Mouse (Mus musculus) erythroblast, embryonic 14.5 days (primary cell): ENCODE data around the gene Ncoa7. TPM values are rescaled to one million over a fixed set of nuclear protein-coding genes. Genes with fewer than 3 reads are reported as not detected.

Experiments
- H3K27me3 ChIP-seq: 2 replicates; pipeline ENCODE4 v1.6.1; 2012; ENCODE audit warnings: inconsistent platforms; ENCODE audit not compliant: control insufficient read depth
- H3K36me3 ChIP-seq: 2 replicates; pipeline ENCODE4 v1.6.1; 2012; ENCODE audit warnings: mild to moderate bottlenecking, inconsistent platforms; ENCODE audit not compliant: control insufficient read depth
- H3K4me1 ChIP-seq: 2 replicates; pipeline ENCODE4 v1.6.1; 2012; ENCODE audit warnings: inconsistent platforms; ENCODE audit not compliant: control insufficient read depth
- H3K4me3 ChIP-seq: replicated peaks from 2 replicates; pipeline ENCODE3; 2012; ENCODE audit warnings: moderate library complexity, mild to moderate bottlenecking, inconsistent platforms
- H3K9me3 ChIP-seq: 2 replicates; pipeline ENCODE4 v1.6.1; 2012; ENCODE audit warnings: low read length, inconsistent platforms, mixed read lengths; ENCODE audit not compliant: control insufficient read depth
- GATA1 ChIP-seq: IDR thresholded peaks from 2 replicates; pipeline ENCODE4 v1.6.1; 2012; ENCODE audit warnings: low read length, inconsistent platforms, mixed read lengths
- TAL1 ChIP-seq: IDR thresholded peaks from 3 replicates; pipeline ENCODE4 v1.6.1; 2012; ENCODE audit warnings: low read length, inconsistent platforms, mixed read lengths
- polyA plus RNA-seq: library from polyadenylated mRNA; stranded (reverse); fragments of >175 nt; gene quantifications from 2 replicates; pipeline ENCODE4 v1.2.3, GENCODE M21; 2012

The Ncoa7 gene
- polyA plus RNA-seq, 1 experiment, result 4.3 TPM

- Histone ChIP-seq H3K9me3 (peaks cover 9% of the 10 kb centered on the region), H3K4me3 (no peak overlapping the region), H3K4me1 (peaks cover 13% of the 10 kb centered on the region), H3K36me3 (no peaks in the 10 kb centered on the region), H3K27me3 (peaks cover 51% of the 10 kb centered on the region)
- TF ChIP-seq TAL1 (no peak), GATA1 (no peak)
Measured at GRCm38 (mm10) chr10:30838188-30838587, 35.1 kb upstream of the Ncoa7 start.

- Histone ChIP-seq H3K27me3 (no peaks in the 10 kb centered on the region), H3K4me3 (no peak overlapping the region), H3K4me1 (no peaks in the 10 kb centered on the region), H3K9me3 (no peaks in the 10 kb centered on the region), H3K36me3 (no peaks in the 10 kb centered on the region)
- no peak for TF ChIP-seq TAL1
- TF ChIP-seq GATA1, result no peak
Measured at GRCm38 (mm10) chr10:30825049-30825448, 21.9 kb upstream of the Ncoa7 start.

GRCm38 (mm10) chr10:30810967-30811293 lies 7.8 kb upstream of the Ncoa7 start:
- Histone ChIP-seq H3K4me3 (peak overlapping the region; percentile 61), H3K4me1 (peaks cover 20% of the 10 kb centered on the region), H3K36me3 (no peaks in the 10 kb centered on the region), H3K27me3 (peaks cover 16% of the 10 kb centered on the region), H3K9me3 (peaks cover 3% of the 10 kb centered on the region)
- TF ChIP-seq GATA1 (no peak), TAL1 (no peak)

GRCm38 (mm10) chr10:30810247-30810966 lies 7.3 kb upstream of the Ncoa7 start:
- peak overlapping the region; percentile 61 for H3K4me3 ChIP-seq
- H3K9me3 ChIP-seq, result peaks cover 3% of the 10 kb centered on the region
- H3K36me3 ChIP-seq, result no peaks in the 10 kb centered on the region
- TF ChIP-seq GATA1, result no peak
- no peak for TF ChIP-seq TAL1
- H3K27me3 ChIP-seq, result peaks cover 16% of the 10 kb centered on the region
- H3K4me1 ChIP-seq, result peaks cover 20% of the 10 kb centered on the region

- peak; percentile 8; the same call in 1 of the 2 replicates for TF ChIP-seq GATA1
- no peak for TF ChIP-seq TAL1
Measured at GRCm38 (mm10) chr10:30803587-30804253, 594 bp upstream of the Ncoa7 start.

GRCm38 (mm10) chr10:30802033-30802432 lies 1.1 kb downstream of the Ncoa7 start:
- Histone ChIP-seq H3K4me1 (peaks cover 52% of the 10 kb centered on the region), H3K9me3 (peaks cover 3% of the 10 kb centered on the region), H3K36me3 (peaks cover 37% of the 10 kb centered on the region), H3K27me3 (peaks cover 10% of the 10 kb centered on the region), H3K4me3 (peak overlapping the region; percentile 78)
- TF ChIP-seq GATA1, result no peak
- no peak for TF ChIP-seq TAL1

More at GRCm38 (mm10) chr10:30803587-30804253, 594 bp upstream of the Ncoa7 start:
- Histone ChIP-seq H3K4me3 (peak overlapping the region; percentile 78), H3K4me1 (peaks cover 47% of the 10 kb centered on the region), H3K36me3 (peaks cover 22% of the 10 kb centered on the region), H3K9me3 (peaks cover 3% of the 10 kb centered on the region), H3K27me3 (peaks cover 22% of the 10 kb centered on the region)

GRCm38 (mm10) chr10:30799713-30800450 lies 3.2 kb downstream of the Ncoa7 start:
- no peak for TF ChIP-seq GATA1
- TF ChIP-seq TAL1, result no peak
- Histone ChIP-seq H3K4me3 (peak overlapping the region; percentile 26), H3K9me3 (peaks cover 3% of the 10 kb centered on the region), H3K36me3 (peaks cover 59% of the 10 kb centered on the region), H3K4me1 (peaks cover 56% of the 10 kb centered on the region), H3K27me3 (peaks cover under 1% of the 10 kb centered on the region; the same call in 1 of the 2 replicates)

- Histone ChIP-seq H3K27me3 (no peaks in the 10 kb centered on the region), H3K4me3 (no peak overlapping the region), H3K4me1 (peaks cover 39% of the 10 kb centered on the region), H3K9me3 (peaks cover 9% of the 10 kb centered on the region), H3K36me3 (peaks cover 78% of the 10 kb centered on the region)
- TF ChIP-seq GATA1 (no peak), TAL1 (no peak)
Measured at GRCm38 (mm10) chr10:30796469-30797261, 6.5 kb downstream of the Ncoa7 start.
